Mouse (Mus musculus) midbrain, embryonic 11.5 days (tissue): ENCODE results near the gene Slc45a1. TPM values are rescaled to one million over a fixed set of nuclear protein-coding genes. Genes with fewer than 3 reads are reported as not detected.

Experiments
- ATAC-seq: fragments of 200-750 bp; cut with Nextera tagmentation; 2 replicates; pipeline ENCODE4 v1.8.0; 2017; ENCODE audit warnings: moderate TSS enrichment, moderate library complexity; ENCODE audit not compliant: low FRiP score
- DNase-seq: peaks from one replicate; pipeline ENCODE4 v3.0.0; 2015; ENCODE audit warnings: low spot score; ENCODE audit errors: missing footprints
- H3K27ac ChIP-seq: fragments of 300-500 bp; sonication (generic); 2 replicates; pipeline ENCODE4 v1.5.1; 2014; ENCODE audit warnings: low read depth, low read length
- H3K27me3 ChIP-seq: fragments of 300-500 bp; sonication (generic); 2 replicates; pipeline ENCODE4 v1.6.1; 2014; ENCODE audit warnings: mild to moderate bottlenecking, low read length, moderate library complexity, mixed read lengths; ENCODE audit not compliant: control insufficient read depth, insufficient read depth
- H3K36me3 ChIP-seq: fragments of 300-500 bp; sonication (generic); 2 replicates; pipeline ENCODE4 v1.6.1; 2014; ENCODE audit warnings: mild to moderate bottlenecking, low read length, moderate library complexity, mixed read lengths; ENCODE audit not compliant: control insufficient read depth, insufficient read depth
- H3K4me1 ChIP-seq: fragments of 300-500 bp; sonication (generic); 2 replicates; pipeline ENCODE4 v1.6.1; 2014; ENCODE audit warnings: low read length; ENCODE audit not compliant: control insufficient read depth, insufficient read depth
- H3K4me2 ChIP-seq: fragments of 300-500 bp; sonication (generic); 2 replicates; pipeline ENCODE4 v1.6.1; 2014; ENCODE audit warnings: mild to moderate bottlenecking, moderate library complexity
- H3K4me3 ChIP-seq: fragments of 300-500 bp; sonication (generic); 2 replicates; pipeline ENCODE4 v1.5.1; 2014; ENCODE audit warnings: low read depth, low read length
- H3K9ac ChIP-seq: fragments of 300-500 bp; sonication (generic); 2 replicates; pipeline ENCODE4 v1.6.1; 2014; ENCODE audit warnings: low read length
- H3K9me3 ChIP-seq: fragments of 300-500 bp; sonication (generic); 2 replicates; pipeline ENCODE4 v1.6.1; 2016; ENCODE audit warnings: low read length; ENCODE audit not compliant: control insufficient read depth
- WGBS: fragments of 180-500 bp; shearing (Covaris S2); extraction: QIAGEN DNeasy Blood & Tissue Kit; methylation state at CpG from one replicate; pipeline ENCODE4 v1.1.7; 2014; 5-methylcytosine and 5-hydroxymethylcytosine counted together
- polyA plus RNA-seq: library from polyadenylated mRNA; unstranded; fragments of >200 nt; fragmentation: Nextera tagmentation; extraction: Ambion mirVana; gene quantifications from 2 replicates; pipeline ENCODE4 v1.2.1, GENCODE M21; 2014

Gene Slc45a1
- polyA plus RNA-seq, 1 experiment from 2014 or later, result 4.7 TPM

DNA sequence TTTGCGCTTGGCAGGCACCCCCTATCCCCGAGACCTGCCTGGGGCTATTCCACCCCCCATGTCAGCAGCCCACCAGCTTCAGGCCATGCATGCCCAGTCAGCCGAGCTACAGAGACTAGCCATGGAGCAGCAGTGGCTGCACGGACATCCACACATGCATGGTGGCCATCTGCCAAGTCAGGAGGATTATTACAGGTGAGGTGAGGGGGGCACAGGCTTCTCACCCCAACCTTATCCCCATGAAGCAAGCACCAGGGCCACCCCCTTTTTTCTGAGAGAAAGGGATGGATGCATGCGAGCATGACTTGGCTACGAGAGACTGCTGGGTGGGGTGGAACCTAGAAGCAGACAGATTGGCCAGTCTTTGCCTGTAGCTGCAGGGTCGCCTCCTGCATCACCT lies 33.0 kb downstream of the Slc45a1 start:
- H3K4me2 ChIP-seq, result no peak overlapping the region
- H3K36me3 ChIP-seq, result peaks cover 28% of the 10 kb centered on the region
- no peak for DNase-seq
- H3K27ac ChIP-seq, result no peak overlapping the region
- H3K27me3 ChIP-seq, result no peaks in the 10 kb centered on the region
- no peak for ATAC-seq
- H3K4me3 ChIP-seq, result no peak overlapping the region
- WGBS, result 89% methylated on average over 7 of the region's 7 CpGs
- no peaks in the 10 kb centered on the region for H3K9me3 ChIP-seq
- H3K9ac ChIP-seq, result no peak overlapping the region
- H3K4me1 ChIP-seq, result no peaks in the 10 kb centered on the region; the same call in 1 of the 2 replicates

DNA sequence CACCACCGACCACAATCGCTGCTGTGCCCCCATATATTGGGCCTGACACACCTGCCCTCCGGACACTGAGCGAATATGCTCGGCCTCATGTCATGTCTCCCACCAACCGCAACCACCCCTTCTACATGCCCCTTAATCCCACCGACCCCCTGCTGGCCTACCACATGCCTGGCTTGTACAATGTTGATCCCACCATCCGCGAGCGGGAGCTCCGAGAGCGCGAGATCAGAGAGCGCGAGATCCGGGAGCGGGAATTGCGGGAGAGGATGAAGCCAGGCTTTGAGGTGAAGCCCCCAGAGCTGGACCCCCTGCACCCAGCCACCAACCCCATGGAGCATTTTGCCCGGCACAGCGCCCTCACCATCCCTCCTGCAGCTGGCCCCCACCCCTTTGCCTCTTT lies 35.1 kb downstream of the Slc45a1 start:
- H3K36me3 ChIP-seq, result peaks cover 38% of the 10 kb centered on the region
- no peak overlapping the region for H3K27ac ChIP-seq
- H3K9ac ChIP-seq, result no peak overlapping the region
- WGBS, result 93% methylated on average over 20 of the region's 20 CpGs
- H3K9me3 ChIP-seq, result no peaks in the 10 kb centered on the region
- H3K4me1 ChIP-seq, result no peaks in the 10 kb centered on the region; the same call in 1 of the 2 replicates
- no peaks in the 10 kb centered on the region for H3K27me3 ChIP-seq
- no peak for ATAC-seq
- DNase-seq, result no peak
- no peak overlapping the region for H3K4me3 ChIP-seq
- no peak overlapping the region for H3K4me2 ChIP-seq

DNA sequence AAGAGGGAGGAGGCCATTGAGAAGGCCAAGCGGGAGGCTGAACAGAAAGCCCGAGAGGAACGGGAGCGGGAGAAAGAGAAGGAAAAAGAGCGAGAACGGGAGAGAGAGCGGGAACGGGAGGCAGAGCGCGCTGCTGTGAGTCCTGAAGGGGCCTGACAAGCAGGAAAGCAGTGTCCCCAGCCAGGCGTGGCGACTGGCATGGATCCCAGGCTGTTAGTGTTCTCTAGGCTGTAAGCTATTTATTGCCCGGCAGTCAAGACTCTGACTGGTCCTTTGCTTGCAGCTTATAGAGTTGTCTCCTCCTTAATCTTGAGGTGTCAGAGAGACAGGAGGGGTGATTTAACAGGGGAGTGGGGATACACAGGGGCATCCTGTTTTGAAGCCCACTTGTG lies 35.9 kb downstream of the Slc45a1 start:
- ATAC-seq (no peak), DNase-seq (no peak)
- Histone ChIP-seq H3K27ac (no peak overlapping the region), H3K36me3 (peaks cover 42% of the 10 kb centered on the region), H3K27me3 (no peaks in the 10 kb centered on the region), H3K9me3 (no peaks in the 10 kb centered on the region), H3K4me1 (no peaks in the 10 kb centered on the region; the same call in 1 of the 2 replicates), H3K4me2 (no peak overlapping the region), H3K4me3 (no peak overlapping the region), H3K9ac (no peak overlapping the region)
- WGBS, result 92% methylated on average over 13 of the region's 13 CpGs

DNA sequence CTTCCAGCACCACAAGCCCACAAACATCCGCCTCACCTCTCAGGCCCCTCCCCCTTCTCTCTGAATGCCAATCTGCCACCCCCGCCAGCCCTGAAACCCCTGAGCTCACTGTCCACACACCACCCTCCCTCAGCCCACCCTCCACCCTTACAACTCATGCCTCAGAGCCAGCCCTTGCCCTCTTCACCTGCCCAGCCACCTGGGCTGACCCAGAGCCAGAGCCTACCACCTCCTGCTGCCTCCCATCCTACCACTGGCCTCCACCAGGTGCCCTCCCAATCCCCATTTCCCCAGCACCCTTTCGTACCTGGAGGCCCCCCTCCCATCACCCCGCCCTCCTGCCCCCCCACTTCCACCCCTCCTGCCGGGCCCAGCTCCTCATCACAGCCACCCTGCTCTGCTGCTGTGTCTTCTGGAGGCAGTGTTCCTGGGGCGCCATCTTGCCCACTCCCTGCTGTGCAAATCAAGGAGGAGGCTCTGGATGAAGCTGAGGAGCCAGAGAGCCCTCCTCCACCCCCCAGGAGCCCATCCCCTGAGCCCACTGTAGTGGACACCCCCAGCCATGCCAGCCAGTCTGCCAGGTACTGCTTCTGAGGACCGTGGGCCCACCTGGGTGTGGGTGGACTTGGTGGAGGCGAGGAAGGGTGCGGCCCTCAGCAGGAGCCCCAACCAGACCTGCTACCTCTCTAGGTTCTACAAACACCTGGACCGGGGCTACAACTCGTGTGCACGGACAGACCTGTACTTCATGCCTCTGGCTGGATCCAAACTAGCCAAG lies 36.5 kb downstream of the Slc45a1 start:
- Histone ChIP-seq H3K27me3 (no peaks in the 10 kb centered on the region), H3K4me2 (no peak overlapping the region), H3K9ac (no peak overlapping the region), H3K4me3 (no peak overlapping the region), H3K27ac (no peak overlapping the region), H3K36me3 (peaks cover 42% of the 10 kb centered on the region), H3K4me1 (no peaks in the 10 kb centered on the region; the same call in 1 of the 2 replicates), H3K9me3 (no peaks in the 10 kb centered on the region)
- DNase-seq (no peak), ATAC-seq (no peak)
- WGBS, result 88% methylated on average over 12 of the region's 12 CpGs

- DNase-seq (no peak), ATAC-seq (no peak)
- Histone ChIP-seq H3K27me3 (no peaks in the 10 kb centered on the region), H3K4me3 (no peak overlapping the region), H3K4me2 (no peak overlapping the region), H3K27ac (no peak overlapping the region), H3K4me1 (no peaks in the 10 kb centered on the region; the same call in 1 of the 2 replicates), H3K9me3 (no peaks in the 10 kb centered on the region), H3K9ac (no peak overlapping the region), H3K36me3 (peaks cover 42% of the 10 kb centered on the region)
- WGBS, result 92% methylated on average over 7 of the region's 7 CpGs
Measured at GRCm38 (mm10) chr4:150613715-150614114, 38.3 kb downstream of the Slc45a1 start.

GRCm38 (mm10) chr4:150608670-150609069 lies 43.3 kb downstream of the Slc45a1 start:
- no peak for DNase-seq

DNA sequence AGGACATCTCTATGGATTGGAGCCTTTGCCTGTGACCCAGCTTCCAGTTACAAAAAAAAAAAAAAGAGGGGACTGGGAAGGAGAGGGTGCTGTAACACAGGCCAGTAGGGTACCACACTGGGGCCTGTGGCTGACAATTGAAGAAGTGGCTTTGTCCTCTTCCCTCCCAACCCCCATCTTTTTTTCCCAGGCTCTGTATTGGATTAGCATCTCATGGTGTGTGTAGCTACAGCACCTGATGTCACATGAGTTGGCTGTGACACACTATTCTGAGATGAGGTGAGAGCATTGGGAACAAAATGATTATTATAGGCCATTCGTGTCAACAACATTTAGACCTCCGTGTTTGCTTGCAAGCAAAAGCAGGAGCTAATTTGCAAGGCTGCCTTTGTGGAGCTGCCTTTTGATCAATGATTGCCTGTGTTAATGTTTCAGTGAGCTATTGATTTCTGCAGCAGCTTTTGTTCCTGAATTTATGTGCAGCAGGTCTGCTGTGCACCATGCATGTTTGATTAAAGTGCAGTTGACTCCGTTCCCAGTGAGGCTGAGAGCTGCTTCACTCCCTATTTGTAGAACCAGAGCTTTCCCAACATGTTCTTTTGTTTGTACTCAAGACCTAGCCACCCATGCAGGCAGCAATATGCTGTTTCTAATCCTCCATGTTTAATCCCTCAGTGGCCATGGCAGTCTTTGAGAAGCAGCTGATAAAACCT lies 45.4 kb downstream of the Slc45a1 start:
- DNase-seq (peak; percentile 95), ATAC-seq (peak; percentile 85)
- Histone ChIP-seq H3K4me3 (no peak overlapping the region), H3K4me1 (peaks cover 30% of the 10 kb centered on the region), H3K36me3 (peaks cover 4% of the 10 kb centered on the region), H3K4me2 (0 out of 2 replicates have a peak overlapping the region, but pooled peaks have one; percentile 8), H3K9ac (peak overlapping the region; percentile 24), H3K27ac (peak overlapping the region; percentile 85), H3K27me3 (no peaks in the 10 kb centered on the region), H3K9me3 (no peaks in the 10 kb centered on the region)
- WGBS, result 26% methylated on average over 3 of the region's 3 CpGs

More at GRCm38 (mm10) chr4:150608670-150609069, 43.3 kb downstream of the Slc45a1 start:
- no peak overlapping the region for H3K27ac ChIP-seq
- 92% methylated on average over 3 of the region's 3 CpGs for WGBS
- peaks cover 30% of the 10 kb centered on the region for H3K4me1 ChIP-seq
- no peak overlapping the region for H3K4me3 ChIP-seq
- no peak overlapping the region for H3K9ac ChIP-seq
- ATAC-seq, result no peak
- H3K27me3 ChIP-seq, result no peaks in the 10 kb centered on the region
- H3K36me3 ChIP-seq, result peaks cover 14% of the 10 kb centered on the region
- H3K9me3 ChIP-seq, result no peaks in the 10 kb centered on the region
- no peak overlapping the region for H3K4me2 ChIP-seq

GRCm38 (mm10) chr4:150605804-150606203 lies 46.2 kb downstream of the Slc45a1 start:
- Histone ChIP-seq H3K4me1 (peaks cover 30% of the 10 kb centered on the region), H3K27me3 (no peaks in the 10 kb centered on the region)
- ATAC-seq, result no peak

More at GRCm38 (mm10) chr4:150605804-150606203, 46.2 kb downstream of the Slc45a1 start:
- Histone ChIP-seq H3K27ac (peak overlapping the region; percentile 85), H3K4me3 (no peak overlapping the region), H3K4me2 (peak overlapping the region; percentile 11; the same call in 1 of the 2 replicates), H3K9me3 (no peaks in the 10 kb centered on the region), H3K36me3 (no peaks in the 10 kb centered on the region), H3K9ac (no peak overlapping the region; the same call in 1 of the 2 replicates)
- 94% methylated on average over 3 of the region's 3 CpGs for whole genome bisulfite sequencing
- no peak for DNase-seq
